Mouse (Mus musculus) cerebellum, adult 9-10 months (tissue): Measurements from ENCODE around the gene Trim2.

Experiments
- DNase-seq: peaks from one replicate; pipeline ENCODE4 v3.0.0; 2022

Gene Trim2

DNA sequence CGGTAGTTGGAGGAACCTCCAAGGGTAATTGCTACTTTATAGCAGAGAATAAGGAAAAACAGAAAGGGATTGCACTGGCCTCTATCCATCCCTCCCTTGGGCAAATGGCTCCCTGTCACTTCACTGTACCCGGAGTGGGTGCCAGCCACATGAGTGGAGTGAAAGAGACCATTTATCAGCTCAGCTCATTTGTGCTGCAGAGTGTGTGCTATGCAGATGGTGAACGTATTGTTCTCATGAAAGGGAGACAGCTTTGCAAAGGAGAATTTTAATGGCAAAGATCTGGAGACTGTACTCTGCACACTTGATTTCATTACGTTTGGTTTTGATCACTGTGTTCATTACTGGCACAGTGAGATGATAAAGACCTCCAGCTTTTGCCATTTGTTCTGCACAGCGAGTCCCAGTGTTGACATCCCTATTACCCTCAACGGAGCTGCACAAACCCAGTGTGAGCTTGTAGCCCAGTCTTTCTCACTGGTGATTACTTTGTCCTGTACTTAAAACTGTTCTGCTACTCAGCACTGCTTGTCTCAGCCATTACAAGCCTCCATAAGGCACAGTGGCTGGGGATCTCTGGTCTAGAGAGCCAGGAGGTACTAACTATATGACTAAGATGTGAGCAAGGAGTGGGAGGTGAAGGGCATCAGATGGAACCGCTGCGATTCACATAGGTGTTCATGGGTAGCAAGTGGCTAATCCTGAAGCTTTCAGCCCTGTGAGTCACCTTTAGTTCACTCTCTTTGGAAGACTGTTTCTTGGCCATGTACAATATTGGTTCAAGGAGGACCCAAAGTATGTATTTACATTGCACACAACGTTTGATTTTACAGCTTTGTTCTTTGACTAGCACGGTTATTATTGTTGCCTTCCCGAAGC is 53.7 kb downstream of the Trim2 start:
- no peak for DNase-seq

DNA sequence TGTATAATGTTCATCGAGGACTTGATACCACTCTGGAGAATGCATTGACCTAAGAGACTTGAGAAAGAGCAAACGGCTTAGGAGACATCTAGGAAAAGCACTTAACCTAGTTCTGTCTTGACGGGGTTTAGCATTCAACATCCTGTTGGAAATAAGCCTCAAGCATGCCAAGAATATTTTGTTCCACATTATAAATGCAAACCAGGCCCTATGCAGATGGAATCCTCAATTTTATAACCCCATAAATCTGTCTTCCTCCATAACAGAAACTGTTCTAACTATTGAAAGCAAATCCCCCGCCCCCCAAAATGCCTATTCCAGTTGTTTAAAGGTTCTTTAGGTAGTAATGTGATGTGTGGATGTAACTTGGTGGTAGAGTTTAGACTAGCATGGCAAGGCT is 55.0 kb downstream of the Trim2 start:
- no peak for DNase-seq

DNA sequence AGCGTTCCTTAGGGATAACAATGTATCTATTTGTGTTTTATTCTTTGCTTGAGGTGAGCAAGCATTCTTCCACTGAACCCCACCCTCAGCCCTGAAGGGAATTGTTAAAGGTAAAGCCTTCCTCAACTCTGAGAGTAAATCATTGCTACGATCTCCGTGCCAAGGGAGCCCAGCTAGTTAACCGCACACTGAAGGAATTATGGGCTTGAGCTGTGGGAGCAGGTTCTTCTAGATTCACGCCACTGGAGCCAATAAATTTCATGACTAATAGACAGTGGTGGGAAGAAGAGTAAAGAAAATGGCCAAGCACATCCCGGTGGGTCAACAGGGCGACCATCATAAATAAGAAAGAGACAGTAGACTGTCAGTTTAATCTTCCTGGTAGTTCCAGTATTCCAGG is 56.4 kb downstream of the Trim2 start:
- no peak for DNase-seq

DNA sequence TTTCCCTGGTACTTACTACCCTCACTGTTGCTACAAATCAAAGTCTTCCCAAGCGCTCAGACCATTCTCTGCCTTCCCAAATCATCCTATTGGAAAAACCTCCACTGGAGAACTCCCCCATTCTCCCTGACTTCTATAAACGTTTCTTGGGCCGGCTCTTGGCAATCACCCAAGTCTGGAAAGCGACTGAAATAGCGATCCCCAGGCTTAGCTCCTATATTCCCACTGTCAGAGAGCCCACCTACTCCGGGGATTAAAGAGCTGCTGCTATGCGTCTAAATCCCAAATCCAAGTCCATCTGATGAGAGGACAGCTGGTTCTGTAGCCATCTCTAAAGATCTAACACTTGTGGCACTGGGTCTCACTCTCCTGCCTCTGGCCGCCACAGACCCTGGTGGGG is 58.9 kb downstream of the Trim2 start:
- DNase-seq = no peak

DNA sequence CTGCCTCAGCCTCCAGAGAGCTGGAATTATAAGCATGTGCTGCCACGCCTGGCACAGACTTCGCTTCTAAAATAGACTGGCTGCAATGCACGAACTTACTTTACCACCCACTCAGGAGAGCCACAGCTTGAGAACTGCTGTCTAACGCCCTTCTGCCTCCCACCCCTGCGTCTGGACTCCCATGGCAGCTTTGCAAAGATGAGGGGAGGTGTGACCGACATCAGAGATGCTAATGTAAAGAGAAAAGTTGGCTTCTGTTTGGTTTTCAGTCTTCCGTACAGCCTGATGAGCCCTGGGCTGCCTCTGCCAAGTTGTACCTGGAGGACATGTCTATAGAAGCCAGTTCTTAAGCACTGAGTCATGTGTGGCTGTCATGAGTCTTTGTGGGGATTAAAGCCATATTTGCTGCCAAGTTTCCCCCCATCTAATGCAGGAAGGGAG is 60.2 kb downstream of the Trim2 start:
- no peak for DNase-seq

DNA sequence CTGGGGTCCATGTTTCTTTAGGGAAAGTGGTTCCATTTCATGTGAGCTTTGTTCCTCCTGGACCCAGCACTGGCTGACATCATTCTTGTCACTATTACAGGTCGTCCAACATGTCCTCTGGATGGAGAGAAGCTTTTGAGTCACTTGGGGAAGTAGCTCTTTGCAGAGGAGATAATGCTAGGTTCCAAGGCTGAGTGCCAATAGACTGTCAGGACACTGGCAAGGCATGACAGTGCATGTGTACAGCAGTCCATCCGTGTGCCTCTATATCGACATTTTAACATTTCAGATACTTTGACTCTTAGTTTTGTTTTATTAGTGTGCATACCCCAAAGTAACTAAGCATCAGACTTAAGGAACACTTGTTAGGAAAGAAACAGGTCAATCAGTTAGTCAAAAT is 63.6 kb downstream of the Trim2 start:
- DNase-seq = no peak

DNA sequence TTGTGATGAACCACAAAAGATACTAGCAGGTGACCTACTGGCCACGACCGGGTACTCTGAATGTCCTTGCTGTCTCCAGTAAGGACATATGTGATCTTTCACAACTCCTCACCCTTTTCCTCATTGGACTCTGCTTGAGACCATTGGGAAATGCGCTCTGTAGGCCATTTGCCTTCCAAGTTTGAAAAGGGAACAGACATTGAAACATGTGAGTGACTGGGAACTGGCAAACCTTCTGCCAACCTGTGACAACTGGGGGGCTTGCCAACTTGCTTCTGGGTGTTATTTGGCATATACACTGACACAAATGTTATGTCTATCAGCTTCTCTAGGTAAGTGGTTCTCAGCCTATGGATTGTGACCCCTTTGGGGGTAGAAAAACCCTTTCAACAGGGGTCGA is 64.2 kb downstream of the Trim2 start:
- DNase-seq = peak; percentile 52

DNA sequence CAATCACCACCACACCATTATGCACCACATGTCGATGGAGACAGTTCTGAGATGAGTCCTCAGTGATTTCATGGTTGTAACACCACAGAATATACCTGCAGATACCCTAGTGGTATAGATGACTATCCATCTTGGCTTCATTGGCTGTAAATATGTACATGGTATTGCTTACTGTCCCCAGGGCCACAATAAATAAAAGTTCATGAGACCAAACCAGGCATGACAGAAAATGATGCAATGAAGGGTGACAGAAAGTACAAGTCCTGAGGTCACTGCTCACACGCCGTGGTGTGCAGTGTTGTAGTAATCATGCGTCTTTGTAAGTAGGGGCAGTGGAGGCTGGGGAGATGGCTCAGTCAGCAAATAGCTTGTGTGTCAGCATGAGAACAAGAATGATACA is 65.6 kb downstream of the Trim2 start:
- no peak for DNase-seq

DNA sequence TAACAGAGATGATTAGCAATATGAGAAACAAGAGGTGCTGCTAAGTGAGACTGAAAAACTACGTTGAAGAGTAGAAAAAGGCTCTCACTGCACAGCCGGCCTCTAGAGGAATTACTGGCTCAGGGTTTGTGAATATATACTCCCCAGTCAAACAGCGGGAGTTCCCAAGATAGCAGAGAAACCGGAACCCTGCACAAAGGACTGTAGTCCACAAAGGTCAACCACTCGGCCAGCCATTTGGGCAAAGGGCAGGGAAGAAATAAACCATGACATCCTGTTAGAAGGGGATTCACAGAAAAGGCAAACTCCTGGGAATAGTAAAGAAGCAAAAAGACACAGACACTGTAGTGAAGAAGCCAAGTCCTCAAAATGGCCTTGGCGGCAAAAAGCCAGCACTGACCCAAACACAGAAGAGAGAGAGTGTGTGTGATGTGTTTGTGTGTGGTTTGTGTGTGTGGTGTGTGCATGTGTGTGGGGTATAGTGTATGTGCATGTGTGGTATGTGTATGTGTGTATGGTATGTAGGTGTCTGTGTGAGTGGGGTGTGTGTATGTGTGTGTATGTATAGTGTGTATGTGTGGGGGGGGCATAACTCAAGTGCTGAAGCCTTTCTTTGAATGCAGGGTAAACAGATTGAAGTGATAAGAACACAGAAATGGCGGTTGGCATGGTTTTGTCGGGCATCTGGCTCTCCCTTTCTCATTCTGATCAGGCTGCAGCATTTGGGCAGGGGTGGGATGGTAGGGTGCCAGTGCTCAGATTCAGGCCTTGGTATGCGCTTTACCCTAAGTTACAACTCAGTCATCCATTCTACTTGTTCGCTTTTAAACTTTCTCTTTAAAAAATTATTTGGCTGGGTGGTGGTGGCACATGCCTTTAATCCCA is 71.0 kb downstream of the Trim2 start:
- no peak for DNase-seq

DNA sequence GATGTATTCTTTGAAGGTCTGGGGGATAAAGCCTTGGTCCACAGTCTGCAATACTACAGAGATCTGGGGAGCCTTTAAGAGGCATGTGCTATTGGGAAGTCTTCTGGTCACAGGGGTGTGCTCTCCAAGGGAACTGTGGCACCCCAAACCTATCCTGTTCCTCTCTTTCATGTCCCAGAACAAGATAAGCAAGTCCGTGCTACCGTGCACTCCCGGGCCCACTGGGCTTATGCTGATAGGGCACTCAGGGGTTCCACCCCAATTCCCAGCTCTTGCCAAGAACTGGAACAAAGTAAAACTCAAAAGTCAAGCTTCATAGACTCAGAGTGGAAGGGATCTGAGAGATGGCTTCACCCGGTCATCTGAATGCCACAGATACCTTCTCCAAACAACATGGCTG is 72.1 kb downstream of the Trim2 start:
- no peak for DNase-seq

DNA sequence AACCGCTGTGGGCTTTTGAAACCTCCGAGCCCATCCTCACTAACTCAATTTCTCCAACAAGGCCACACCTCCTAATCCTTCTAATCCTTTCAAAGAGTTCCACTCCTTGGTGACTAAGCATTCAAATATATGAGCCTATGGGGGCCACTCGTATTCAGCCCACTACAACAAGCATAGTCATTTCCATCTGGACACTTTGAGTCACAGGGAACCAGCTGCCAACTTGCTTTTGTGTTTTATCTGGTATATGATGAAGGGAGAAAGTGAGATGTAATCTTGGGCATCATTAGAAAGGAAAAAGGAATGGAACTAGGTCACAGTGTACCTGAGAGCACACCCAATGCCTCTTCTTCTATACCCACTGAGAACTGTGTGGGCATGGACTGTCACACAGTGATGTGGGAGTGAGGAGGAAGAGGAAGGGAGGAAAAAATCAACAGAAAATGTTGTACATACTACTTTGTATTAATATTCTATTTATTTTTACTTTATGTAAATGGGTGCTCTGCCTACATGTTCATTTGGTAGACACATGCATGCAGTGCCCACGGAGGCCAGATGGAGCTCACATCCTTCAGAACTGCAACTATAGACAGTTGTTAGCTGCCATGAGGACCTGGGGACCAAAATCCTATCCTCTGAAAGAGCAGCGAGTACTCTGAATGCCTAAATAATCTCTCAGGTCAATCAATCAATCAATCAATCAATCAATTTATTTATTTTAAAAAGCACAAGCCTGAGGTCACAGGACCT is 72.8 kb downstream of the Trim2 start:
- DNase-seq = no peak

DNA sequence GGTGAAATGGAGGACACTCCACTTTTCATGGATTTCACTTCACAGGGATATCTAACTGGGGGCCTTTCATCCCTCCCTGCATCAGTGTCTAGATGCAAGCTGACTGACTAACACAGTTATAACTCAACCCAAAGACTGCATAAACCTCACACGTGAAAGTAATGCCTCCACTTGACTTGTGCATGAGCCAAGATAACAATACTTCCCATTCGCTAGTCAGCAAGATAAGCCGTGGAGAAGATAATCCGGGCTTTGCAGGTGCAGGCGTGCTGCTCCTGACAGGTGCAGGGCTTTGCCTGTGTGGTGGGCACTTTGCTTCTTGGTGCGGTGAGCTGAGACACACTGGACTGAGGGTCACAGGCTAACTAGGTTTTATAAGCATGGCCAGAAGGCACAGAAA is 74.4 kb downstream of the Trim2 start:
- DNase-seq = no peak

DNA sequence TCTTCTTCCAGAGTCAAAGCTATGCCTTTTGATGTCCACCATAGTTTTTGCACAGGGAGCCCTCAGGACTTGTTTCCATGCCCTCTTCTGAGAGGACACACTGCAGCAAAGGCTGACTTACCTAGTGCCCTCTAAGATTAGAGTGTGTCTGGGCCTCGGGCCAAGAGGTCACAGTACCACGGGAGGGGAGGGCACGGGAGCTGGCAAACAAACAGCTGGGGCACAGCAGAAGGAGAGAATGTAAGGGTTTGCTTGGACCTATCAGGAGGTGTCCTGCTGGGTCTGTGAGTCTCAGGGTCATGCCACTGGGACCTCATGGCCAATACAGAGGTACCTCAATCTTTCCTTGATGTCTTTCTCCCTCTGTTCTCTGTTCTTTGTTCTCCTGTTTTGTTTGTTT is 75.7 kb downstream of the Trim2 start:
- no peak for DNase-seq

DNA sequence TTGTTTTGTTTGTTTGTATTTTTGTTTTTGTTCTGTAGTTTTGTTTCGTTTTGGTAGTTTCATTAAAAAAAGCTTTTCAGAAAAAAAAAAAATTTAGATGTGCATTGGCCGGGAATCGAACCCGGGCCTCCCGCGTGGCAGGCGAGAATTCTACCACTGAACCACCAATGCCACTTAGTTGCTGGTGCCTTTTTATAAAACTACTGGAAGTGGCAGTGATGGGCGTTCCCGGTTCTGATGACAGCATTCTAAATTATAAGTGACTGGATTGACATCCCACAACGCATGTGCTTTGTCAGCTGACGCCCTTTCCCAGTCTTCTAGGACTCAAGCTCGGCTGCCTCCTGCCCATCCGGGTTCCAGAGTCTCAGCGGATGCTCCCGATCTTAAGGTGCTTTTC is 77.8 kb downstream of the Trim2 start:
- peak; percentile 61 for DNase-seq

DNA sequence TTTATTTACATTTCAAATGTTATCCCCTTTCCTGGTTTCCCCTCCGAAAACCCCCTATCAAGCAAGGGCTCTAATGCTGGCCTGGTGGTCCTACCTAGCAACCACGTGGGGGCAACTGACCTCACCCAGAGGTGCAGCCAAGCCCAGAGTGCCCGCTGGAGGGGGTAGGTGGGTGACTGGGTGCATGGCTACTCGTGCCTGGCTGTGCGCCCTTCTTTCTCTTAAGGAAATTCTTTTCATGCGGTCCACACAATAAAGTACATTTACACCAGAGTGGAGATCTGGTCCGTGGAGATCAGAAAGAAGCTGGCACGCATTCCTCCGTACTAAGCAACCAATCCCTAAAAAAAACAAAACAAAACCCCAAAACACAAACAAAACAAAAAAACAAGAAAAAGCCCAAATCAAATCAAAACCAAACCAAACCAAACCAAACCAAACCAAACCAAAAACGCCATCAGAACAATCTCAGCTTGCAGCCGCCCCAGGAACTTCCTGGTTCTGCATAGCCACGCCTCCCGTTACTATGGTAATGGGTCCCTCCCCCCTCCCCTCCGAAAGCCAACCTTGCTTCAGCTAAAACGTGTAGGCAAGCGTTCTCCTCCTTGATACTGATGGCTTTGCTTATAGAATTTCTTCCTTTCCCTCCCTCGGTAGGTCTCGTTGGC is 78.3 kb downstream of the Trim2 start:
- peak; percentile 53 for DNase-seq

DNA sequence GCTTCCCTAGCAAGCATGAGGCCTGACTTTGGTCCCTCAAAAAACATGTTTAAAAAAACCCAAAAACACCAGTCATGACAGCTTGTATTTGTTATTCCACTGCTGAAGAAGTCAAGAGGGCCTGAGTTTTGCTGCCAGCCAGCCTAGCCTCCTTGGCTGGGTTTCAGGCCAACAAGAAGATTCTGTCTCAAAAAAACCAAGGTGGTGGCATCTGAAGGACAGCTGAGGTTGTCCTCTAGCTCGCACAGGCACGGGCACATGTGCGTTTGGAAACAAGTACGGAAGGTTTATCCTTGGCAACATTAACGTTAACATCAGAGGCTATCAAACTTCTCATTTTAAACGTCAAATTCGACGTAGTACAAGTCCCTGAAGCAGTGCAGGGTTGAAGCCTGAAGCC is 79.0 kb downstream of the Trim2 start:
- no peak for DNase-seq

DNA sequence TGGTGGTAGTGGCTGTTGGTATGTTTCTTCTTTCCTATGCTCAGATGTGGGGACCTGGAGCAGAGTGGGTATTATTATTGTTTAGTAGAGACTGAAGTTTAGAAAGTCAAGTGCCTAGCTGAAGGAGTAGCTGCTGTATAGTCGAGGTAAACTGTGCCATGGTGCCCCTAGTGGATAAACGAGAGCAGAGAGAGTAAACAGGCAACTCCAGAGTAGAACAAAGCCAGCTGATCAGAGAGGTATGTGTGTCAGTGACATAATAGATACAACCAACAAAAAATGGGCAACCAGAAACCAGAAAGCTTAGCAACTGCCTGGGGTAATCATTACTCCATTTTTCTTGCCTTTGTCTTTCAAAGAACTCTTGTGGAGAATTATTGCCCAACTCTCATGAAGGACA is 81.7 kb downstream of the Trim2 start:
- DNase-seq = no peak

DNA sequence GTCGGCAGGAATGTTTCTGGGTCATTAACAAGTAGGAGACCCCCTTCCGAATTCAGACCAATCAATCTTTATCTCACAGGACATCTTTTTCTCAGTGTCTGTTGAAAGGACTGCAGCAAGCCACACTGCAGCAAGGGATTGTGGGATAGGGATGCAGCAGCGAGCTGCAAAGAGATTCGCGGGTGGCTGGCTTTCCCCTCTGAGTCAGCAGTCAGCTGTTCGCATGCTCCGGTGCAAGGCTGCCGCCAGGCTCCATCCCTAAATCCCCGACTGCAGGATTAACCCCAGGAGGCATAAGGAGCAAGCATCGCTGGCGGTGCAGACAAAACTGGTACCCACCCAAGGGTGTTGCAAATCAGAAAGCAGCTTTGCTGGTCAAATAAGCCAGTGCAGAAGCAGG is 85.9 kb downstream of the Trim2 start:
- peak; percentile 86 for DNase-seq

DNA sequence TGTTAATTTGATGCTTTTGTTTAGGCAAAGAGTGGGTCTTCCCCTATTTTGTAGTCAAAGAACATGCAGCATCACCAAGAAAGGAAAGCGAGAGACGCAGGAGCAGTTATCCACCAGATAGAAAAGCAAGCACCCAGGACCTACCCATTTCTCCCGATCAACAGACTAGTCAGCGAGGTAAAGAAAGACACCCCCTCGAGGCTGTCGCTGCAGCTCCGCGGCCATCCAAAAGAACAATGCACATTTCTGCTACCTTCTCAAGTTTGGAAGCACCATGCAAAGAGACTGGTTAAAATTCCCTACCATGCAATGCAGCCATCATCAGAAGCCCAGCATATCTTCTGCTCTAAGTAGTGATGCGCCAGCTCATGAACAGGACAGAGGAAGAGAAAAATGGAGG is 86.4 kb downstream of the Trim2 start:
- DNase-seq = no peak

DNA sequence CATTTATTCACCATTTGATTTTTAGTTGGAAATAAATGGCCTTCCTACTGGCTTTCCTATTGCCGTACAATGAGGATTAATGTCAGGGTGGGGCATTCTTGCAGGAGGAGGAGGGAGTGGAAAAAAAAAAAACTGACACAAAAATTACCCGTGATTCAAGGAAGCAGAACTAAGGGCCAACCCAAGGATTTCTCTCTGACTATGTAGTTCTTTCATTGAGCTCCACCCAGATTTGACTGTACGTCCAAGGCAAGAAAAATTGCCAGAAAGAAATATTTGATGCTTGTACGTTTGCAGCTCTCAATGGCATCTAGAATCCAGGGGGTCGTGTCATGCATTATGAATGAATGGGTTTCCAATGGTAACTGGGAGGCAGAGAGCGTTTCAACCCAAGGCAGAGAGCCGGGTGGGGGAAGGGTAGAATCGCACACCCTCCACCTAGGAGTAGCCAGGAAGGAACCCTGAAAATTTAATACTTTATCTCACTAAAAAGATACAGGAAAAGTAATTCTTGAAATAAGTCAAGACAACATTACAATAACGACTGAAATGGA is 86.9 kb downstream of the Trim2 start:
- DNase-seq = peak; percentile 67

DNA sequence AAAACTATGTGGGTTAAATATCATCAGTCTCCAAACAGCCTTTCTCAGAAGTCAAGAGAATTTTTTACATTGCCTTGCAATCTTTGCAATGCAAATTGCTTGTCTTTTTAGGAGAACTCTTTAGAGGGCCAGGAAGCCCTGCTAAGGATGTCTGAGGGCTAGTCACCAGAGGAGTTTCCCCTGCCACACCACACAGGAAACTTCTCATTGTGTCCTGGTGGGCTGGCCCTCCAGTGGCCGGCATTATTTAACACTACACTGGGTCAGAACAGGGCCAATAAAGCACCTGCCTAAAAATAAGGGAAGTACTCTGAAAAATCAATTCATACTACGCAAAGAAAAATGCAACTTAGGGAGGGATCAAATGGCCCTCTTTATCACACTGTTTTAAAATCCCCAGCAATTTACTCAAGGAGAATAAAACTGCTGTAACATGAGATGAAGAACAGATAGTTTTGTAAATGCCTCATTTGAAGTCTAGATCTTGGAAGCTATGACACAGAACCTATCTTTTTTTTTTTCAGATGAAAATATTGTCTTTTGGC is 87.4 kb downstream of the Trim2 start:
- DNase-seq = peak; percentile 36

DNA sequence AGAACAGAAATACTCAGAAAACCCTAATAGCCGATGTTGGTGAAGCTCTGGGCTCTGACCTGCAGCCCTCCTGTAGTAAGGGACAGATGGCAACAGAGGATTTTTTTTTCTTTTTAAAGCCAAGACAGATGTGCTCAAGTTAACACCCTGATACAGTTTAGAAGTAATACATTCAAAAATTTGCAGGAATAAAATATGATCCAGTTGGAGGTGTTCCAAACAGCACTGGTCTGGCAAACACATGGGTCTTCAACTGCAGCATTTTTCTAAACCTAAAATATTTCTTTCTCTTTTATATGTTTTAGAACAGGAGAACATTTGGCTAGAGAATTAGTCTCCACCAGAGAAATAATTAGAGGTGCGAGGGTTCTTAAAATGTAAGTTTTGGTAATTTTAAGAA is 88.2 kb downstream of the Trim2 start:
- DNase-seq = peak; percentile 50
